8 mouse cellular contexts compared by ENCODE assay signal in the genomic region with DNA sequence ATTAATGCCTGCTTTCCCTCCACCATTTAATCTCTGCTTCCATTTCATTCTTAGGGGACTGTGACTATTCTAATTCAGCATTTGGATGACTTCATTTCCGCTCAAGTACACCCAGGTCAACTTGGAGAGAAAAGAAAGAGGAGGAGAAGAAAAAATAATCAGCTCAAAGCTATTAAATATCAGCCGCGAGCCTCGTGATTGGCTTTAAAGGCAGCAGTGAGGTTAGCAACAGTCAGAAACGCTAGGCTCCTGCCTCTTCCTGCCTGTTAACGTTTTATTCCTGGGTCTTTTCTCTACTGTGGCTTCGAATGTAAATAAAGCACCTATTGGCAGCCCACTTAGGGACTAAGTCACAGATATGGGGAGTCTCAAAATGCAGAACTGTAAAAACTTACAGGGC.
DNase-seq lines count a peak whose midpoint lies in the region; ATAC-seq and TF ChIP-seq lines count a peak whose summit lies in the region.

No protein-coding gene starts in this region.

- no peaks in the 10 kb centered on the region for H3K36me3 ChIP-seq in lung, embryonic 15.5 days
- no peaks in the 10 kb centered on the region for H3K36me3 ChIP-seq in forebrain, embryonic 12.5 days (replicated peaks)
- 0 out of 2 replicates have a peak, but pooled peaks cover 2% of the 10 kb centered on the region for H3K36me3 ChIP-seq in intestine, postnatal 0 days (ENCODE audit: control insufficient read depth, insufficient read depth)

- ATAC-seq in lung, embryonic 15.5 days (ENCODE audit: borderline replicate concordance, extremely low read depth, low FRiP score, low TSS enrichment), result no peak
- ATAC-seq in forebrain, embryonic 12.5 days (ENCODE audit: low FRiP score), result no peak
- no peak for ATAC-seq in intestine, postnatal 0 days

- no peak for DNase-seq in lung, postnatal 10 days
- DNase-seq in skeletal muscle tissue, adult 2 months (ENCODE audit: low read depth, low spot score), result peak; percentile 53
- no peak for DNase-seq in gastrocnemius, postnatal 25 days
- DNase-seq in MN1 (ENCODE audit: low spot score), result no peak
- no peak for DNase-seq in frontal cortex, postnatal 25 days (ENCODE audit: low spot score in 2 of 2)

- no peaks in the 10 kb centered on the region for H3K27me3 ChIP-seq in lung, embryonic 15.5 days
- H3K27me3 ChIP-seq in forebrain, embryonic 12.5 days, result no peaks in the 10 kb centered on the region
- H3K27me3 ChIP-seq in intestine, postnatal 0 days (replicated peaks; ENCODE audit: control insufficient read depth, insufficient read depth, low read length), result no peaks in the 10 kb centered on the region

- TF ChIP-seq CTCF in intestine, postnatal 0 days (IDR thresholded peaks at IDR 0.05; ENCODE audit: low read depth), result no peak

- H3K4me3 ChIP-seq in lung, embryonic 15.5 days, result no peak overlapping the region
- H3K4me3 ChIP-seq in forebrain, embryonic 12.5 days (replicated peaks), result no peak overlapping the region
- H3K4me3 ChIP-seq in intestine, postnatal 0 days (ENCODE audit: low read depth, low read length), result no peak overlapping the region

- H3K9me3 ChIP-seq in lung, embryonic 15.5 days, result no peaks in the 10 kb centered on the region
- no peaks in the 10 kb centered on the region for H3K9me3 ChIP-seq in forebrain, embryonic 12.5 days
- H3K9me3 ChIP-seq in intestine, postnatal 0 days (ENCODE audit: control insufficient read depth), result no peaks in the 10 kb centered on the region

- H3K27ac ChIP-seq in lung, embryonic 15.5 days, result peak overlapping the region; percentile 75
- H3K27ac ChIP-seq in forebrain, embryonic 12.5 days, result peak overlapping the region; percentile 96
- H3K27ac ChIP-seq in intestine, postnatal 0 days (ENCODE audit: low read depth, low read length), result 0 out of 2 replicates have a peak overlapping the region, but pooled peaks have one; percentile 41

- H3K9ac ChIP-seq in lung, embryonic 15.5 days, result 0 out of 2 replicates have a peak overlapping the region, but pooled peaks have one; percentile 3
- H3K9ac ChIP-seq in forebrain, embryonic 12.5 days, result peak overlapping the region; percentile 40
- no peak overlapping the region for H3K9ac ChIP-seq in intestine, postnatal 0 days (ENCODE audit: low read depth, low read length)

- H3K4me1 ChIP-seq in lung, embryonic 15.5 days, result peaks cover 64% of the 10 kb centered on the region
- peaks cover 86% of the 10 kb centered on the region for H3K4me1 ChIP-seq in forebrain, embryonic 12.5 days
- H3K4me1 ChIP-seq in intestine, postnatal 0 days (replicated peaks; ENCODE audit: control insufficient read depth, insufficient read depth, low read length), result peaks cover 14% of the 10 kb centered on the region; the same call in 1 of the 2 replicates

- H3K4me2 ChIP-seq in lung, embryonic 15.5 days, result 0 out of 2 replicates have a peak overlapping the region, but pooled peaks have one; percentile 19
- peak overlapping the region; percentile 48 for H3K4me2 ChIP-seq in forebrain, embryonic 12.5 days
- H3K4me2 ChIP-seq in intestine, postnatal 0 days (replicated peaks; ENCODE audit: low read depth), result peak overlapping the region; percentile 13; the same call in 1 of the 2 replicates

- 10% methylated on average over 7 of the region's 7 CpGs for WGBS in lung, embryonic 15.5 days
- WGBS in forebrain, embryonic 12.5 days, result under 1% methylated on average over 7 of the region's 7 CpGs
- WGBS in intestine, postnatal 0 days, result 18% methylated on average over 7 of the region's 7 CpGs

Comparison
In these comparisons a context has a peak if more than half of its experiments do, and no peak if none do; other contexts are left out.
1. H3K27ac ChIP-seq: peak in every context shown above with its lines; median percentile 96 in forebrain, embryonic 12.5 days; 75 in lung, embryonic 15.5 days; 41 in intestine, postnatal 0 days.